Mouse (Mus musculus): ENCODE data around the gene Wfikkn2.

The Wfikkn2 gene

GRCm38 (mm10) chr11:94245955-94246788 is at the start of gene Wfikkn2:
TSS of gene Wfikkn2 (minus strand) at chr11:94246005.
- H3K9me3 ChIP-seq (ENCODE audit: low read length) = no peaks in the 10 kb centered on the region
- H3K27me3 ChIP-seq (ENCODE audit: insufficient read depth, low read length) = peaks cover 59% of the 10 kb centered on the region
- no peak for TF ChIP-seq NANOG (IDR thresholded peaks at IDR 0.05; ENCODE audit: borderline replicate concordance, low read length)
- no peak for TF ChIP-seq CTCF (conservative IDR thresholded peaks at IDR 0.05; ENCODE audit: low read length)
- no peak for TF ChIP-seq POU5F1 (IDR thresholded peaks at IDR 0.05; ENCODE audit: borderline replicate concordance, low read length)
- H3K4me1 ChIP-seq (replicated peaks; ENCODE audit: low read depth, low read length) = peaks cover 37% of the 10 kb centered on the region
- H3K4me3 ChIP-seq (replicated peaks; ENCODE audit: low read length) = 0 out of 2 replicates have a peak within 1 kb of the TSS, but pooled peaks have one; percentile 26
- H3K36me3 ChIP-seq (ENCODE audit: insufficient read depth, low read length) = no peaks in the 10 kb centered on the region

- H3K27me3 ChIP-seq (ENCODE audit: insufficient read depth, low read length) = no peaks in the 10 kb centered on the region
- H3K4me1 ChIP-seq (replicated peaks; ENCODE audit: low read depth, low read length) = peaks cover 31% of the 10 kb centered on the region
- H3K36me3 ChIP-seq (ENCODE audit: insufficient read depth, low read length) = peaks cover 99% of the 10 kb centered on the region
- H3K9me3 ChIP-seq (ENCODE audit: low read length) = no peaks in the 10 kb centered on the region
- no peak overlapping the region for H3K4me3 ChIP-seq (replicated peaks; ENCODE audit: low read length)
- TF ChIP-seq CTCF (conservative IDR thresholded peaks at IDR 0.05; ENCODE audit: low read length) = no peak
- no peak for TF ChIP-seq POU5F1 (IDR thresholded peaks at IDR 0.05; ENCODE audit: borderline replicate concordance, low read length)
- peak; percentile 95 for TF ChIP-seq NANOG (IDR thresholded peaks at IDR 0.05; ENCODE audit: borderline replicate concordance, low read length)
Measured at GRCm38 (mm10) chr11:94294996-94295845, 49.4 kb upstream of the Wfikkn2 start.

- TF ChIP-seq NANOG (IDR thresholded peaks at IDR 0.05; ENCODE audit: borderline replicate concordance, low read length) (no peak), POU5F1 (IDR thresholded peaks at IDR 0.05; ENCODE audit: borderline replicate concordance, low read length) (no peak), CTCF (conservative IDR thresholded peaks at IDR 0.05; ENCODE audit: low read length) (no peak)
Measured at GRCm38 (mm10) chr11:94290062-94290740, 44.4 kb upstream of the Wfikkn2 start.

DNA sequence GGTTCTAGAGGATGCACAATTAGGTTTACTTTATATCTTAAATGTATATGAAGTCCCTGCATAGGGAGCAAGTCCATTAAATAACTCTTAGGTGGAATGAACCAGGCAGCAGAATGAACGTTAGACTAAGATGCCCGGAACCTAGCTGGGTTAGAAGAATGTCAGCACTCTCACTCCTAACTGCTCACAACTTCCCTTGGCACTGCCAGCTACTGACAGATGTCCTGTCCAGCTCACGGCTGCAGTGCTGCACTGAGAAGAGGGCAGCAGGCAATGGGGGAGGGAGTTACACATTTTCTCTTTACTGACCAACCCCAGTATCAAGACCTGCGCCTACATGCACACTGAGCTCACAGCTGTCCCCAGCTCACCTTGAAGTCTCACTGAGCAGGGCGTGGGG is 41.3 kb upstream of the Wfikkn2 start:
- H3K4me1 ChIP-seq (replicated peaks; ENCODE audit: low read depth, low read length) = peaks cover 14% of the 10 kb centered on the region
- TF ChIP-seq CTCF (conservative IDR thresholded peaks at IDR 0.05; ENCODE audit: low read length) = no peak
- no peak for TF ChIP-seq NANOG (IDR thresholded peaks at IDR 0.05; ENCODE audit: borderline replicate concordance, low read length)
- TF ChIP-seq POU5F1 (IDR thresholded peaks at IDR 0.05; ENCODE audit: borderline replicate concordance, low read length) = no peak

More at GRCm38 (mm10) chr11:94290062-94290740, 44.4 kb upstream of the Wfikkn2 start:
- Histone ChIP-seq H3K27me3 (ENCODE audit: insufficient read depth, low read length) (no peaks in the 10 kb centered on the region), H3K9me3 (ENCODE audit: low read length) (no peaks in the 10 kb centered on the region), H3K4me1 (replicated peaks; ENCODE audit: low read depth, low read length) (peaks cover 23% of the 10 kb centered on the region), H3K36me3 (ENCODE audit: insufficient read depth, low read length) (peaks cover 99% of the 10 kb centered on the region), H3K4me3 (replicated peaks; ENCODE audit: low read length) (no peak overlapping the region)

GRCm38 (mm10) chr11:94285886-94286574 is 40.2 kb upstream of the Wfikkn2 start:
- Histone ChIP-seq H3K4me1 (replicated peaks; ENCODE audit: low read depth, low read length) (peaks cover 18% of the 10 kb centered on the region), H3K36me3 (ENCODE audit: insufficient read depth, low read length) (peaks cover 92% of the 10 kb centered on the region), H3K4me3 (replicated peaks; ENCODE audit: low read length) (no peak overlapping the region), H3K9me3 (ENCODE audit: low read length) (no peaks in the 10 kb centered on the region), H3K27me3 (ENCODE audit: insufficient read depth, low read length) (no peaks in the 10 kb centered on the region)
- TF ChIP-seq POU5F1 (IDR thresholded peaks at IDR 0.05; ENCODE audit: borderline replicate concordance, low read length) (no peak), NANOG (IDR thresholded peaks at IDR 0.05; ENCODE audit: borderline replicate concordance, low read length) (no peak), CTCF (conservative IDR thresholded peaks at IDR 0.05; ENCODE audit: low read length) (no peak)

More for the DNA sequence above, 41.3 kb upstream of the Wfikkn2 start:
- no peaks in the 10 kb centered on the region for H3K27me3 ChIP-seq (ENCODE audit: insufficient read depth, low read length)
- peaks cover 94% of the 10 kb centered on the region for H3K36me3 ChIP-seq (ENCODE audit: insufficient read depth, low read length)
- no peaks in the 10 kb centered on the region for H3K9me3 ChIP-seq (ENCODE audit: low read length)
- H3K4me3 ChIP-seq (replicated peaks; ENCODE audit: low read length) = no peak overlapping the region

DNA sequence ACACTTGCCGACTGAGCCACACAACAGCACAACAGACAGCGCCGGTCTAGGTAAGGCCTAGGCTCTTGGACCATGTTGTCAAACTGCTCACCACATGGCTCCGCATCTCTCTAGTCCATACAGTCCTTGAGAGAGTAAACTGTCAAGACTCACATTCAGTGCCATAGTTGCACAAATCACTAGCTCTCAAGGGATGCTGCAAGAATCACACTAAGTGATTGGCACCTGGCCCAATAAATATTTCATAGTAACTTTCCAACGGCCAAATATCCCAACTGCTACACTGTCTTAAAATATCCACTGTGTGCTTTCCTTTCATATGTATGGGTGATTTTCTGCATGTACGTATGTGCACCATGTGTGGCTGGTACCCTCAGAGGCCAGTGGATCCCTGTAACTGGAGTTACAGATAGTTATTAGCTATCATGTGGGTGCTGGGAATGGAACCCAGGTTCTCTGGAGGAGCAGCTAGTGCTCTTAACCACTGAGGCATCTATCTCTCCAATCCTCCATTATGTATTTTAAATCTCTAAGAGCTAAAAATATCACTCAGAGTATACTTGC is 37.8 kb upstream of the Wfikkn2 start:
- H3K9me3 ChIP-seq (ENCODE audit: low read length) = no peaks in the 10 kb centered on the region
- TF ChIP-seq CTCF (conservative IDR thresholded peaks at IDR 0.05; ENCODE audit: low read length) (no peak), NANOG (IDR thresholded peaks at IDR 0.05; ENCODE audit: borderline replicate concordance, low read length) (no peak), POU5F1 (IDR thresholded peaks at IDR 0.05; ENCODE audit: borderline replicate concordance, low read length) (no peak)
- H3K27me3 ChIP-seq (ENCODE audit: insufficient read depth, low read length) = no peaks in the 10 kb centered on the region
- H3K36me3 ChIP-seq (ENCODE audit: insufficient read depth, low read length) = peaks cover 68% of the 10 kb centered on the region
- peaks cover 22% of the 10 kb centered on the region for H3K4me1 ChIP-seq (replicated peaks; ENCODE audit: low read depth, low read length)
- no peak overlapping the region for H3K4me3 ChIP-seq (replicated peaks; ENCODE audit: low read length)

- no peaks in the 10 kb centered on the region for H3K9me3 ChIP-seq (ENCODE audit: low read length)
- H3K4me1 ChIP-seq (replicated peaks; ENCODE audit: low read depth, low read length) = peaks cover 17% of the 10 kb centered on the region
- TF ChIP-seq POU5F1 (IDR thresholded peaks at IDR 0.05; ENCODE audit: borderline replicate concordance, low read length) (no peak), CTCF (conservative IDR thresholded peaks at IDR 0.05; ENCODE audit: low read length) (no peak), NANOG (IDR thresholded peaks at IDR 0.05; ENCODE audit: borderline replicate concordance, low read length) (no peak)
- 0 out of 2 replicates have a peak, but pooled peaks cover 2% of the 10 kb centered on the region for H3K27me3 ChIP-seq (ENCODE audit: insufficient read depth, low read length)
- no peak overlapping the region for H3K4me3 ChIP-seq (replicated peaks; ENCODE audit: low read length)
- H3K36me3 ChIP-seq (ENCODE audit: insufficient read depth, low read length) = peaks cover 55% of the 10 kb centered on the region
Measured at GRCm38 (mm10) chr11:94282291-94282690, 36.5 kb upstream of the Wfikkn2 start.

All from E14TG2a.4 (cell line).